Mouse (Mus musculus): ENCODE data around the gene Arl10.

- no peak for TF ChIP-seq UBTF (IDR thresholded peaks at IDR 0.05; ENCODE audit: low read depth, low read length)
- no peak for TF ChIP-seq SIN3A (IDR thresholded peaks at IDR 0.05; ENCODE audit: low read length)
- no peak for TF ChIP-seq CTCF (conservative IDR thresholded peaks at IDR 0.05 in 1 of 2, IDR thresholded peaks at IDR 0.05 in 1 of 2; ENCODE audit: low read depth in 2 of 2, low read length in 2 of 2)
- TF ChIP-seq POLR2AphosphoS2 (IDR thresholded peaks at IDR 0.05; ENCODE audit: low read depth, low read length), result no peak
- no peak for TF ChIP-seq ZC3H11A (IDR thresholded peaks at IDR 0.05; ENCODE audit: low read depth, low read length)
- no peak for TF ChIP-seq RCOR1 (conservative IDR thresholded peaks at IDR 0.05; ENCODE audit: low read depth, low read length)
- no peak for TF ChIP-seq EP300 (IDR thresholded peaks at IDR 0.05; ENCODE audit: low read length)
- no peak for TF ChIP-seq BHLHE40 (IDR thresholded peaks at IDR 0.05; ENCODE audit: low read depth, low read length)
- no peak for TF ChIP-seq HCFC1 (IDR thresholded peaks at IDR 0.05; ENCODE audit: low read depth, low read length)
- TF ChIP-seq POLR2A (IDR thresholded peaks at IDR 0.05; ENCODE audit: low read depth, low read length), result no peak
- no peak for TF ChIP-seq USF1 (IDR thresholded peaks at IDR 0.05; ENCODE audit: low read depth, low read length)
- TF ChIP-seq MYC (IDR thresholded peaks at IDR 0.05; ENCODE audit: low read depth, low read length), result no peak
- TF ChIP-seq MAFK (IDR thresholded peaks at IDR 0.05; ENCODE audit: insufficient replicate concordance, low read length), result no peak
- no peak for TF ChIP-seq NELFE (IDR thresholded peaks at IDR 0.05; ENCODE audit: low read depth, low read length)
Measured at GRCm38 (mm10) chr13:54556796-54557195, 18.0 kb upstream of the Arl10 start.

Measured in CH12.LX (cell line).